Mouse (Mus musculus) forebrain, embryonic 16.5 days (tissue): ENCODE measurements at regions not wholly inside any gene's neighbourhood (a gene's known extent, or its start where the extent isn't known, plus 50 kb on each side); places are given as distances from the start of the nearest gene placed in this dataset.

Source experiments
- ATAC-seq: fragments of 200-750 bp; cut with Nextera tagmentation; 2 replicates; pipeline ENCODE4 v1.8.0; 2017; ENCODE audit warnings: mild to moderate bottlenecking, moderate library complexity
- H3K27ac ChIP-seq: fragments of 300-500 bp; sonication (generic); 2 replicates; pipeline ENCODE4 v1.5.1; 2014; ENCODE audit warnings: low read length, control low read depth
- H3K27me3 ChIP-seq: fragments of 300-500 bp; sonication (generic); replicated peaks from 2 replicates; pipeline ENCODE4 v1.6.1; 2014; ENCODE audit warnings: low read length; ENCODE audit not compliant: control insufficient read depth, insufficient read depth
- H3K36me3 ChIP-seq: fragments of 300-500 bp; sonication (generic); 2 replicates; pipeline ENCODE4 v1.6.1; 2014; ENCODE audit not compliant: control insufficient read depth, insufficient read depth
- H3K4me1 ChIP-seq: fragments of 300-500 bp; sonication (generic); replicated peaks from 2 replicates; pipeline ENCODE4 v1.6.1; 2014; ENCODE audit warnings: low read length; ENCODE audit not compliant: control insufficient read depth, insufficient read depth
- H3K4me2 ChIP-seq: fragments of 300-500 bp; sonication (generic); 2 replicates; pipeline ENCODE4 v1.6.1; 2014; ENCODE audit warnings: mild to moderate bottlenecking, low read length, control low read depth
- H3K4me3 ChIP-seq: fragments of 300-500 bp; sonication (generic); replicated peaks from 2 replicates; pipeline ENCODE4 v1.5.1; 2014; ENCODE audit warnings: mild to moderate bottlenecking, low read length, control low read depth
- H3K9ac ChIP-seq: fragments of 300-500 bp; sonication (generic); replicated peaks from 2 replicates; pipeline ENCODE4 v1.6.1; 2014; ENCODE audit warnings: low read depth, low read length, control low read depth
- H3K9me3 ChIP-seq: fragments of 300-500 bp; sonication (generic); 2 replicates; pipeline ENCODE4 v1.6.1; 2016; ENCODE audit warnings: low read length; ENCODE audit not compliant: control insufficient read depth
- WGBS: fragments of 180-500 bp; shearing (Covaris S2); extraction: QIAGEN DNeasy Blood & Tissue Kit; methylation state at CpG from one replicate; pipeline ENCODE4 v1.1.7; 2014; 5-methylcytosine and 5-hydroxymethylcytosine counted together

DNA sequence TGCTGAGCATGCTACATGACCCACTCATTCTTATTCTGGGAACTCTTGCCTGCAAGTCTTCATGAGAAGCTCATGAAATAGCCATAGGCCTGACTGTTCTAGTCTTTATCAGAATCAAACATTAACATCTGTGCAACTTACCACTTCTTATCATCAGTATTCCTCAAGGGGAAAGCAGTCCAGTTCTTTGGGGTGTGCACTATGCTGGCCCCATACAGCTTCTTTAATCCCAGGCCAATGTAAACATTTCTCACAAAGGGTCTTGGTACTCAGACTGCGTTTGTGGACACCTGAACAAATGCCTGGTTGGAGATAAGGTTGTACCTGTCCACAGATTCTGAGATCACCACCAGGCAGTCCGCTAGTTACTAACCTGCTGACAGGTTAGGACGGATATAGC lies 51.3 kb downstream of the 3110018I06Rik start:
- H3K36me3 ChIP-seq: no peaks in the 10 kb centered on the region
- no peak overlapping the region for H3K9ac ChIP-seq
- 84% methylated on average over 3 of the region's 3 CpGs for WGBS
- H3K9me3 ChIP-seq: no peaks in the 10 kb centered on the region
- H3K4me3 ChIP-seq: no peak overlapping the region
- H3K4me2 ChIP-seq: no peak overlapping the region
- H3K27ac ChIP-seq: no peak overlapping the region
- no peaks in the 10 kb centered on the region for H3K4me1 ChIP-seq
- no peak for ATAC-seq
- H3K27me3 ChIP-seq: no peaks in the 10 kb centered on the region

DNA sequence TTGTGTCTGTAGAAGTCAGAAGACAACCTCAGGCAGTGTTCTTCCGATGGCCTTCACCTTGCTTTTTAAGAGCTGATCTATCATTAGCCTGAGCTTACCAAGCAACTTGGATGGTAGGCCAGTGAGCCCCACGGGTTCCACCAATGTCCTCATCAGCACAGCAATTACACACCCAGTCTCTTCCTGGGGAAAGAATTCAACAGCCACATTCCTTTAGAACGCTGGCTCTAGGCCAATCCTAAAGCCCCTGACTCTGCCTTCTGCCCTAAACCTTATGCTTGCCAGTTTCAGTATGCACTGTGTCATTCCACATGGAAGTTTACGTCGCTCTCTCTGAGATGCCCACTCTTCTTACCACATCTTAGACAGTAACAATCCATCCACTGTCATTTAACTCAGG lies 52.8 kb downstream of the 3110018I06Rik start:
- Histone ChIP-seq H3K27ac (no peak overlapping the region), H3K36me3 (no peaks in the 10 kb centered on the region), H3K4me2 (no peak overlapping the region), H3K27me3 (no peaks in the 10 kb centered on the region), H3K9ac (no peak overlapping the region), H3K4me3 (no peak overlapping the region), H3K4me1 (no peaks in the 10 kb centered on the region), H3K9me3 (no peaks in the 10 kb centered on the region)
- no peak for ATAC-seq
- WGBS: 74% methylated on average over 5 of the region's 5 CpGs

DNA sequence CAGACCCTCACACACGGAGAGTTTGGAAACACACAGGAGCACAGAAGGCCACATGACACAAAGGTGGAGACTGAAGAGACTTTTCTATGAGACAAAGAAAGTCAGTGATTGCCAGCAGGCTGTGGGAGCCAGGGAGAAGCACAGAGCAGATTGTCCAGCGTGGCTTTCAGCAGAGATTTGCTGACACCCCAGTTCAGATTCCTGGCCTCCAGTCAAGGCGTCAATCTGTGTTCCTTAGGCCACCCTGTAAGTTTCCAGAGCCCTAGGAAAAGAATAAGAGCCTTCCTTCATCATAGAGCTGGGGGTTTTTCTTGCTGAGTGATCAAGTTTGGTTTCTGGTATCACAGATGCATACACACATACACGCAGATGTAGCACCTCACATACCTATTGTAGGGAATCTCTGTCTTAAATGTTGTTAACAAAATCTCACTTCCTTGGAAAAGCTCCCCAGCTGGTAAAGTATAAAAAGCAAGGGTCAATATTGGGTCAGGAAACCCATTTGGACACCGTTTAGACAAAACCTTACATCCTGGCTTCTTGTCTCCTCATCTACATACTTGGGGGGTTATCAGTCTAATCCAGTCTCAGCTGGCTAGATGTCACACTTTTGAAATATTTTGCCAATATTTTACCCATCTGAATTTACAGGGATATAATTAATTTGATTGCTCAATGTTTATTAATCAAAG lies 58.9 kb downstream of the 3110018I06Rik start:
- no peaks in the 10 kb centered on the region for H3K27me3 ChIP-seq
- no peak overlapping the region for H3K27ac ChIP-seq
- H3K4me1 ChIP-seq: peaks cover 3% of the 10 kb centered on the region; the same call in 1 of the 2 replicates
- whole genome bisulfite sequencing: 50% methylated on average over 5 of the region's 5 CpGs
- no peak overlapping the region for H3K4me2 ChIP-seq
- H3K36me3 ChIP-seq: no peaks in the 10 kb centered on the region
- H3K9ac ChIP-seq: no peak overlapping the region
- H3K4me3 ChIP-seq: no peak overlapping the region
- H3K9me3 ChIP-seq: no peaks in the 10 kb centered on the region
- no peak for ATAC-seq

DNA sequence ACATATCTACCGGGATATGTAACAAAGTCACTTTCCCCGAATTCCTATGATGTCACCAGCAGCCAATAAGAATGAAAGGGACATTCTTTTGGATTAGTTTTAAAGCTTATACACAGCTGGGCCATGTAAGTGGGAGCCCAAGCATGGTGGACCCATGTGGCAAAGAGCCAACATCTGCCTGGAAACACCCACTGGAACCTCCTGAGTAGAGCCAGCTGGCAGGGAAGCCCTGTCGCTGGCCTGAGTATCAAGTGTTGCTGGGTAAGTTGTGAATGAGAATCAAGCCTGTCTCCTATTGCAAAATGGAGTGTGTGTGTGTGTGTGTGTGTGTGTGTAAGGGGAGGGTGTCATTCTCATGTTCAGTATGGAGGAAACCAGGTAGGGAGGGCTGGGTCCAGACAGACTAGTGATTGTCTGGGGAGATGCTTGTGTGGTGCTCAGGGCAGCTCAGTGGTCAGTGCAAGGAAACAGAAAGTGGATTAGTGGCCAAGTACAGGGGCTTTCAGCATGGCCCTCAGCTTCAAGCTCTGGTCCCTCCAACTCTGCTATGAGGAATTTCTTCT lies 59.5 kb downstream of the 3110018I06Rik start:
- peak; percentile 55 for ATAC-seq
- H3K9ac ChIP-seq: no peak overlapping the region
- H3K9me3 ChIP-seq: no peaks in the 10 kb centered on the region
- H3K27me3 ChIP-seq: no peaks in the 10 kb centered on the region
- 56% methylated on average over 3 of the region's 3 CpGs for WGBS
- peaks cover 3% of the 10 kb centered on the region; the same call in 1 of the 2 replicates for H3K4me1 ChIP-seq
- H3K36me3 ChIP-seq: no peaks in the 10 kb centered on the region
- H3K4me3 ChIP-seq: no peak overlapping the region
- H3K27ac ChIP-seq: no peak overlapping the region
- H3K4me2 ChIP-seq: no peak overlapping the region

DNA sequence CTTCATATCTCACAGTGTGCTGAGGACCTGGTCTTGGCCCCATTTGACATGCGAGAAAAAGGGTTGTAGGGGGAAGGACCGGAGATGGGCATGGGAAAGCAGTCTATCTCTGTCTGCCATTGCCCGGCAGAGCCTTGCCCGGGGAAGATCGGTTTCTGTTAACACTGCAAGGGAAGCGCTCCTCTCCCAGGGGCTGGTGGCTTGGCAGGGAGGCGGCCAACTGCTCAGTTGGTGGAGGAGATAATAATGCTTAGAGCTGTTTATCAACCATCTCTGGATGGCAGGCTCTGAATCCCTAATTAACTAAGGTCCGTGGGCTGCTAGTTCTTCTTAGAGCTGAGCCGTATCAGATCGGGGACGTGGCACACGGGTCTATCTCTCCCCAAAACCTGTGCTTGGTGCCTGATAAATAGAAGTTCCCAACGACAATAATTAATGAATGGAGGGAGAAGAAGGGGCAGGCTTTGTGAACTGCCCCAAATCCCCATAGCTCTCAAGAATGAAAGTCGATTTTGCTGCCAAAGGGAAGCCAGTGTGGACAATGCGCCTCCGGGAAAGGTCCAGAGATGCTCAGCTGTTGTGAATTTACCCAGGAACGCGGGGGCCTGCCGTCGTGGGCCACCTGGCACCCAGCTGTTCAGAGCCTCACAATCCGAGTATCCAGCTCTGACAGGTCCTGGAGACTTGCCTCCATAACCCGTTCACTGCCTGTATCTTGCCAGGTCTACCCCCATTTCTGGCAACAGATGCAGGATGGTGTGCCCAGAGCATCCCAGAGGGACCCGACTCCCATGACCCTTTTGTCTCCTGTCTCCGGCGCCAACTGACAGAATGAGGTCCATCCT lies 61.2 kb downstream of the 3110018I06Rik start:
- H3K4me3 ChIP-seq: no peak overlapping the region
- no peaks in the 10 kb centered on the region for H3K36me3 ChIP-seq
- H3K4me2 ChIP-seq: no peak overlapping the region
- no peaks in the 10 kb centered on the region for H3K27me3 ChIP-seq
- H3K9me3 ChIP-seq: no peaks in the 10 kb centered on the region
- ATAC-seq: no peak
- H3K4me1 ChIP-seq: peaks cover 3% of the 10 kb centered on the region; the same call in 1 of the 2 replicates
- H3K9ac ChIP-seq: no peak overlapping the region
- H3K27ac ChIP-seq: no peak overlapping the region
- 71% methylated on average over 25 of the region's 25 CpGs for WGBS

DNA sequence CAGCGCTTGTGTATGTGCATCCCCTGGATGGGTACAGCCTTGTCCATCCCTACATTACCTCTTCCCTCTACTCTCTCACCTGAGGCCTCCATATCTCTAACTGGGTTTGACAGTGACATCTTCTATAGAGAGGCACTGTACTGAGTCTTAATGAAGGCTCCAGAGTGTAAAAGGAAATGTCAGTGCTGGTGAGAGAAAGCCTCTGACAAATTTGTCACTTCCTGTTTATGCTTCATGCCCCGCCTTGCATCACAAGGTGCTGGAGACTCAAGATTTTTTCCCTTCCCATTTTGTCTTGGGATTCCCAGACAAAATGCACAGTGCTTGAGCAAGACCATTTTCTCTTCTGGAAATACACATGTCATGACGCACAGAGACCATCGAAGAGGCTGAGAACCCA lies 70.8 kb downstream of the 3110018I06Rik start:
- ATAC-seq: no peak
- Histone ChIP-seq H3K4me2 (no peak overlapping the region), H3K4me1 (no peaks in the 10 kb centered on the region), H3K27me3 (no peaks in the 10 kb centered on the region), H3K27ac (no peak overlapping the region), H3K36me3 (no peaks in the 10 kb centered on the region), H3K9me3 (no peaks in the 10 kb centered on the region), H3K9ac (no peak overlapping the region), H3K4me3 (no peak overlapping the region)
- WGBS: 91% methylated on average over 4 of the region's 4 CpGs

DNA sequence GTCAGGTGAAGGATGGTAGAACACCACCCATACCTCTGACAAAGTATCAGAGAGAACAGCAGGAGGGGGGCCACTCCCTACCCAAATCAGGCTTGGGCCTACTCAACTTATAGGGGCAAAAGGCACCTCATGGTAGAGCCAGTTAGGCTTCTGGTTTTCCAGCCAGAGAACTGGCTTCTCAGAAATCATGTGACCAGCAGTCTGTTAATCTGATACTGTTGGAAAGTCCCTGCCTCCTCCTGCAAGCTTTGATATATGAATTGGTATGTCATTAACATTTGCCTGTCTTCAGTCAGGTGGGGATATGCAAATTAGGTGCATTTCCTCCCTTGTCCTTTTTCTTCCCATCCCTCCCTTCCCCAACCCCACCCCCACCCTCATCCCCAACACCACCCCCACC lies 71.7 kb downstream of the 3110018I06Rik start:
- H3K4me2 ChIP-seq: no peak overlapping the region
- H3K4me3 ChIP-seq: no peak overlapping the region
- H3K27ac ChIP-seq: no peak overlapping the region
- no peaks in the 10 kb centered on the region for H3K27me3 ChIP-seq
- no peaks in the 10 kb centered on the region for H3K9me3 ChIP-seq
- H3K36me3 ChIP-seq: no peaks in the 10 kb centered on the region
- no peak overlapping the region for H3K9ac ChIP-seq
- no peaks in the 10 kb centered on the region for H3K4me1 ChIP-seq
- no peak for ATAC-seq

DNA sequence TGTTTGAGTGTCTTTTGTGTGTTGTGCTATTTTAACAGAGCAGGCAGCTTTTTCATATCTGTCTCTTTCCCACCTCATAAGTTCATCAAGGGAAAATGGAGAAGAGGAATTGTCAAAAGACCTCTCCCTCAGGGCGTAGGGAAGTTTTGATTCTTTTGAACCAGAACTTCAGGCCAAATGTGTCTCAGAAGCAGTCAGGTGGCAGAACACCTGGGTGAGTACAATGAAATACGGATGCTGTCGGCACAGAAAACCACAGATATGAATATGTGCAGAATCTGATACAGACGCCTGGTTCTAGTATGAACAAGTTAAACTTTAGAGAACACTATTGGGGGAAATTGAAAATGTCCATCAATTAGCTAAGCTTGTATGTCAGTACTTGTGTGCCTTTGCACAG lies 84.2 kb downstream of the 3110018I06Rik start:
- 97% methylated on average over 4 of the region's 4 CpGs for WGBS
- no peaks in the 10 kb centered on the region for H3K4me1 ChIP-seq
- no peak overlapping the region for H3K9ac ChIP-seq
- no peak overlapping the region for H3K4me3 ChIP-seq
- no peak overlapping the region for H3K4me2 ChIP-seq
- H3K27me3 ChIP-seq: no peaks in the 10 kb centered on the region
- no peak overlapping the region for H3K27ac ChIP-seq
- ATAC-seq: no peak
- H3K9me3 ChIP-seq: no peaks in the 10 kb centered on the region
- H3K36me3 ChIP-seq: no peaks in the 10 kb centered on the region

DNA sequence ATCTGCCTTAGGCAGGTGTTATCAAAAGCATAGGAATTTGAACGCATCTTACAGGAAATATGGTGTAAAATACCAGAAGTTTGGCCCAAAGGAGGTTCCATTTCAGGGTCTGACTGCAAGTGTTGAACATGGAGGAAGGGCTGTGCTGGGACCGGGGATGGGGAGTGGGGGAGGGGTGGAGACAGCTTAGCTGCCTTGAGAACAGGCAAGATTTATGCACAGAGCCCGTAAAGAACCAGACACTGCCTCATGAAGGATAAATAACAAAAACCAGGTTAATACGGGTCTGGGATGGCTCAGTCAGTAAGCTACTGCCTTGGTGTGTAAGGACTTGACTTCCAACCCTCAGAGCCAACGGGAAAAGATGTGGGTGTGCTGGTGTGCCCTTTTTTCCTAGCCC lies 91.1 kb downstream of the 3110018I06Rik start:
- no peak for ATAC-seq
- H3K4me3 ChIP-seq: no peak overlapping the region
- 82% methylated on average over 5 of the region's 5 CpGs for WGBS

More for the DNA sequence above, 91.1 kb downstream of the 3110018I06Rik start:
- no peaks in the 10 kb centered on the region for H3K36me3 ChIP-seq
- H3K9me3 ChIP-seq: no peaks in the 10 kb centered on the region
- H3K9ac ChIP-seq: no peak overlapping the region
- no peak overlapping the region for H3K4me2 ChIP-seq
- H3K27ac ChIP-seq: no peak overlapping the region
- no peaks in the 10 kb centered on the region for H3K27me3 ChIP-seq
- H3K4me1 ChIP-seq: no peaks in the 10 kb centered on the region
